ENCODE assay signal across 30 mouse cellular contexts in genomic region chr1:152457596-152457995, GRCm38 (mm10). TPM values are rescaled to one million over a fixed set of nuclear protein-coding genes. Genes with fewer than 3 reads are reported as not detected.
A peak's percentile ranks its signal among the peaks of the same experiment; 100 is the strongest.
DNase-seq lines count a peak whose midpoint lies in the region; ATAC-seq and TF ChIP-seq lines count a peak whose summit lies in the region.
"Had no signal": no experiment of that assay in that cellular context is flagged by ENCODE, and none has a peak within 500 bp of the region (broad histone marks: within the 10 kb centered on the region; RNA-seq: fewer than 3 reads in every experiment).

No protein-coding gene starts in this region.

- 61% methylated on average over 5 of the region's 5 CpGs for WGBS in embryonic facial prominence, embryonic 13.5 days
- 47% methylated on average over 5 of the region's 5 CpGs for WGBS in embryonic facial prominence, embryonic 10.5 days
- 32% methylated on average over 5 of the region's 5 CpGs for WGBS in heart, embryonic 10.5 days
- 46% methylated on average over 5 of the region's 5 CpGs for WGBS in hindbrain, embryonic 10.5 days
- WGBS in hindbrain, postnatal 0 days, result 65% methylated on average over 5 of the region's 5 CpGs
- WGBS in lung, embryonic 16.5 days, result 49% methylated on average over 5 of the region's 5 CpGs

- no peak overlapping the region for H3K4me3 ChIP-seq in embryonic facial prominence, embryonic 13.5 days
- H3K4me3 ChIP-seq in embryonic facial prominence, embryonic 10.5 days, result no peak overlapping the region
- H3K4me3 ChIP-seq in heart, embryonic 10.5 days, result no peak overlapping the region
- H3K4me3 ChIP-seq in hindbrain, embryonic 10.5 days, result no peak overlapping the region
- H3K4me3 ChIP-seq in hindbrain, postnatal 0 days (ENCODE audit: low read length), result no peak overlapping the region
- no peak overlapping the region for H3K4me3 ChIP-seq in lung, embryonic 16.5 days (ENCODE audit: low read length)
- H3K4me3 ChIP-seq: embryonic facial prominence, embryonic 15.5 days; hindbrain, embryonic 15.5 days; limb, embryonic 15.5 days; liver, embryonic 13.5 days; midbrain, embryonic 13.5 days; neural tube, embryonic 13.5 days had no signal

- no peak overlapping the region for H3K9ac ChIP-seq in embryonic facial prominence, embryonic 13.5 days
- H3K9ac ChIP-seq in hindbrain, postnatal 0 days (replicated peaks; ENCODE audit: low read length), result no peak overlapping the region
- H3K9ac ChIP-seq in lung, embryonic 16.5 days (ENCODE audit: low read length), result no peak overlapping the region
- H3K9ac ChIP-seq: embryonic facial prominence, embryonic 15.5 days; hindbrain, embryonic 15.5 days; limb, embryonic 15.5 days; liver, embryonic 13.5 days; midbrain, embryonic 13.5 days; neural tube, embryonic 13.5 days had no signal

- TF ChIP-seq CTCF in hindbrain, postnatal 0 days (IDR thresholded peaks at IDR 0.05; ENCODE audit: low read depth), result no peak

- H3K36me3 ChIP-seq in embryonic facial prominence, embryonic 13.5 days, result no peaks in the 10 kb centered on the region
- no peaks in the 10 kb centered on the region for H3K36me3 ChIP-seq in embryonic facial prominence, embryonic 10.5 days (replicated peaks)
- no peaks in the 10 kb centered on the region for H3K36me3 ChIP-seq in heart, embryonic 10.5 days
- H3K36me3 ChIP-seq in hindbrain, embryonic 10.5 days, result no peaks in the 10 kb centered on the region
- H3K36me3 ChIP-seq in hindbrain, postnatal 0 days (ENCODE audit: insufficient read depth, low read length), result no peaks in the 10 kb centered on the region
- no peaks in the 10 kb centered on the region for H3K36me3 ChIP-seq in lung, embryonic 16.5 days (ENCODE audit: control insufficient read depth, insufficient read depth, low read length)
- H3K36me3 ChIP-seq: embryonic facial prominence, embryonic 15.5 days; hindbrain, embryonic 15.5 days; limb, embryonic 15.5 days; liver, embryonic 13.5 days; midbrain, embryonic 13.5 days; neural tube, embryonic 13.5 days had no signal

- DNase-seq in embryonic facial prominence, embryonic 10.5 days (ENCODE audit: low spot score), result no peak
- no peak for DNase-seq in heart, embryonic 10.5 days (ENCODE audit: low spot score)
- DNase-seq in heart, postnatal 10 days, result no peak
- DNase-seq in hindbrain, embryonic 10.5 days (ENCODE audit: low spot score), result no peak
- no peak for DNase-seq in hindbrain, postnatal 0 days (ENCODE audit: low spot score)
- DNase-seq in lung, postnatal 36 days, result no peak
- DNase-seq: adrenal gland, adult 2 months; adrenal gland, postnatal 36 days; cerebellum, adult 18-20 months; cerebellum, postnatal 10 days; gastrocnemius, postnatal 36 days; kidney, adult 18-20 months; kidney, postnatal 4 days; liver, embryonic 13.5 days; lung, adult 18-20 months; right cerebral cortex, postnatal 4 days had no signal

- intact Hi-C loops in heart, postnatal 10 days (cut with DNase I), result loop anchor here (5.0 kb wide), 1 partner anchor 55 kb away; no protein-coding TSS in a partner anchor

- no peak overlapping the region for H3K4me2 ChIP-seq in embryonic facial prominence, embryonic 13.5 days
- no peak overlapping the region for H3K4me2 ChIP-seq in hindbrain, postnatal 0 days (ENCODE audit: low read depth, low read length)
- H3K4me2 ChIP-seq in lung, embryonic 16.5 days (ENCODE audit: low read depth, low read length), result no peak overlapping the region
- H3K4me2 ChIP-seq: embryonic facial prominence, embryonic 15.5 days; hindbrain, embryonic 15.5 days; limb, embryonic 15.5 days; liver, embryonic 13.5 days; midbrain, embryonic 13.5 days; neural tube, embryonic 13.5 days had no signal

- no peak for ATAC-seq in embryonic facial prominence, embryonic 13.5 days (ENCODE audit: insufficient number of reproducible peaks, insufficient read depth, low FRiP score, low TSS enrichment, low read depth)
- no peak for ATAC-seq in hindbrain, postnatal 0 days
- no peak for ATAC-seq in lung, embryonic 16.5 days (ENCODE audit: low read depth)
- ATAC-seq: activated CD4-positive, CD25-positive, alpha-beta regulatory T cell, adult 4 months; forebrain, embryonic 14.5 days; midbrain, embryonic 13.5 days had no signal

- 0 out of 2 replicates have a peak overlapping the region, but pooled peaks have one; percentile 7 for H3K27ac ChIP-seq in embryonic facial prominence, embryonic 13.5 days
- H3K27ac ChIP-seq in embryonic facial prominence, embryonic 10.5 days (replicated peaks), result no peak overlapping the region; the same call in 1 of the 2 replicates
- peak overlapping the region; percentile 77; the same call in 1 of the 2 replicates for H3K27ac ChIP-seq in heart, embryonic 10.5 days
- H3K27ac ChIP-seq in hindbrain, embryonic 10.5 days, result peak overlapping the region; percentile 31; the same call in 1 of the 2 replicates
- no peak overlapping the region for H3K27ac ChIP-seq in hindbrain, postnatal 0 days
- peak overlapping the region; percentile 54 for H3K27ac ChIP-seq in lung, embryonic 16.5 days (ENCODE audit: low read length)
- H3K27ac ChIP-seq: embryonic facial prominence, embryonic 15.5 days; hindbrain, embryonic 15.5 days; limb, embryonic 15.5 days; liver, embryonic 13.5 days; macrophage; midbrain, embryonic 13.5 days; neural tube, embryonic 13.5 days had no signal

- H3K27me3 ChIP-seq in embryonic facial prominence, embryonic 13.5 days, result no peaks in the 10 kb centered on the region
- no peaks in the 10 kb centered on the region for H3K27me3 ChIP-seq in embryonic facial prominence, embryonic 10.5 days (replicated peaks; ENCODE audit: low read depth, poor library complexity, severe bottlenecking)
- no peaks in the 10 kb centered on the region for H3K27me3 ChIP-seq in heart, embryonic 10.5 days (ENCODE audit: insufficient read depth, poor library complexity, severe bottlenecking)
- H3K27me3 ChIP-seq in hindbrain, embryonic 10.5 days (ENCODE audit: insufficient read depth, poor library complexity, severe bottlenecking), result no peaks in the 10 kb centered on the region
- H3K27me3 ChIP-seq in hindbrain, postnatal 0 days (ENCODE audit: insufficient read depth, low read length), result no peaks in the 10 kb centered on the region
- H3K27me3 ChIP-seq in lung, embryonic 16.5 days (ENCODE audit: control insufficient read depth, insufficient read depth, low read depth, low read length), result no peaks in the 10 kb centered on the region
- H3K27me3 ChIP-seq: CH12.LX; embryonic facial prominence, embryonic 15.5 days; hindbrain, embryonic 15.5 days; limb, embryonic 15.5 days; liver, embryonic 13.5 days; midbrain, embryonic 13.5 days; neural tube, embryonic 13.5 days had no signal

- H3K9me3 ChIP-seq in embryonic facial prominence, embryonic 13.5 days, result no peaks in the 10 kb centered on the region
- no peaks in the 10 kb centered on the region for H3K9me3 ChIP-seq in embryonic facial prominence, embryonic 10.5 days
- no peaks in the 10 kb centered on the region for H3K9me3 ChIP-seq in heart, embryonic 10.5 days
- no peaks in the 10 kb centered on the region for H3K9me3 ChIP-seq in hindbrain, embryonic 10.5 days
- H3K9me3 ChIP-seq in hindbrain, postnatal 0 days (ENCODE audit: low read length), result no peaks in the 10 kb centered on the region
- H3K9me3 ChIP-seq in lung, embryonic 16.5 days (ENCODE audit: control insufficient read depth, low read length), result no peaks in the 10 kb centered on the region
- H3K9me3 ChIP-seq: embryonic facial prominence, embryonic 15.5 days; hindbrain, embryonic 15.5 days; limb, embryonic 15.5 days; liver, embryonic 13.5 days; midbrain, embryonic 13.5 days; neural tube, embryonic 13.5 days had no signal

- peaks cover 32% of the 10 kb centered on the region for H3K4me1 ChIP-seq in embryonic facial prominence, embryonic 13.5 days
- peaks cover 25% of the 10 kb centered on the region for H3K4me1 ChIP-seq in embryonic facial prominence, embryonic 10.5 days
- peaks cover 39% of the 10 kb centered on the region for H3K4me1 ChIP-seq in heart, embryonic 10.5 days
- H3K4me1 ChIP-seq in hindbrain, embryonic 10.5 days (replicated peaks), result peaks cover 24% of the 10 kb centered on the region
- peaks cover 6% of the 10 kb centered on the region for H3K4me1 ChIP-seq in hindbrain, postnatal 0 days (ENCODE audit: insufficient read depth, low read length)
- H3K4me1 ChIP-seq in lung, embryonic 16.5 days (replicated peaks; ENCODE audit: control insufficient read depth, insufficient read depth, low read length), result peaks cover 16% of the 10 kb centered on the region
- H3K4me1 ChIP-seq: liver, embryonic 13.5 days had no signal

RNA-seq across cellular contexts. Expression of gene Colgalt2, which starts 58.0 kb away (rescaled TPM):
- polyA plus RNA-seq in embryonic facial prominence, embryonic 13.5 days (2015; fragmentation: Nextera tagmentation; extraction: Ambion mirVana), result 3.8 and 4.6 TPM in 2 replicates
- polyA plus RNA-seq in embryonic facial prominence, embryonic 10.5 days (2016; fragmentation: Nextera tagmentation; extraction: Ambion mirVana), result 1.5 and 1.9 TPM in 2 replicates
- polyA plus RNA-seq in heart, embryonic 10.5 days (2016; fragmentation: Nextera tagmentation; extraction: Ambion mirVana), result 2.4 and 4.3 TPM in 2 replicates
- 1 to 10 TPM; 5.1 to 5.9 TPM for total RNA-seq in heart, postnatal 10 days (2021)
- 1.7 and 1.8 TPM in 2 replicates for polyA plus RNA-seq in hindbrain, embryonic 10.5 days (2016; fragmentation: Nextera tagmentation; extraction: Ambion mirVana)
- total RNA-seq in hindbrain, postnatal 0 days (2014; rRNA removed), result 6.6 and 7.0 TPM in 2 replicates
- 3.4 and 3.7 TPM in 2 replicates for polyA plus RNA-seq in hindbrain, postnatal 0 days (2015; fragmentation: Nextera tagmentation; extraction: Ambion mirVana)
- polyA plus RNA-seq in lung, embryonic 16.5 days (2015; fragmentation: Nextera tagmentation; extraction: Ambion mirVana), result 1.1 and 1.3 TPM in 2 replicates
- total RNA-seq: CH12.LX; common myeloid progenitor, adult 5-6 weeks; hematopoietic stem cell, adult 5-6 weeks; megakaryocyte-erythroid progenitor cell, adult 5-6 weeks had no signal
- polyA plus RNA-seq: activated CD4-positive, CD25-positive, alpha-beta regulatory T cell, adult 4 months; macrophage had no signal

Comparison
In these comparisons a context has a peak if more than half of its experiments do, and no peak if none do; other contexts are left out.
1. H3K27ac ChIP-seq: peak in embryonic facial prominence, embryonic 13.5 days (single experiment), heart, embryonic 10.5 days (single experiment), hindbrain, embryonic 10.5 days (single experiment) and lung, embryonic 16.5 days (single experiment); none in embryonic facial prominence, embryonic 10.5 days (single experiment) and hindbrain, postnatal 0 days (single experiment).